Mouse (Mus musculus) gastrocnemius, postnatal 25 days (tissue): ENCODE results near the gene Fbxo8. TPM values are rescaled to one million over a fixed set of nuclear protein-coding genes. Genes with fewer than 3 reads are reported as not detected.

Experiments
- DNase-seq: peaks from one replicate; pipeline ENCODE4 v3.0.0; 2022
- microRNA-seq, 2 experiments: library from miRNA; unstranded; fragments of <30 nt; microRNA quantifications; one replicate each; pipeline ENCODE4 v1.2.0; 2021; ENCODE audit warnings: borderline replicate concordance in 2 of 2
- total RNA-seq, 2 experiments: library from RNA; stranded (reverse); gene quantifications; 1 replicate in 1 of 2; 2 replicates in 1 of 2; pipeline ENCODE4 v1.2.3; 2021

The Fbxo8 gene
- total RNA-seq, 2 experiments from 2014 or later: 19.9 to 20.1 TPM

DNA sequence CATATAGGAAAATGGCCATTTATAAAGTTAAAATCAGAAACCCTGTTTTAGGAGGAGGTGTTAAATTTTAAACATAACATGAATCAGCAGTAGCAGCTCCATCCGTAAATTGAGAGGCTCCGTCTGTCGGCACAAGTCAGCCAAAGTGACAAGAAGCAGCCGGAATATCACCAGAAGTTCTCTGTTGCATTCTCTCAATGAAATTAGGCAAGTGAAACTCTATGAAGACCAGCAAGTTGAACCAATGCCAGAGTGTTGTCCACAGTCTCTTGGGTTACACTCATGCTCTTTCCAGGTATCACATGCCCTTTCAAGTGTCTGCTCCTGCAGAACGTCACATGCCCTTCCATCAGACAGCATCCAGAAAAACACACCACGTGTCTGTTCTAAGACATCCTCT is 60.8 kb downstream of the Fbxo8 start:
- no peak for DNase-seq

DNA sequence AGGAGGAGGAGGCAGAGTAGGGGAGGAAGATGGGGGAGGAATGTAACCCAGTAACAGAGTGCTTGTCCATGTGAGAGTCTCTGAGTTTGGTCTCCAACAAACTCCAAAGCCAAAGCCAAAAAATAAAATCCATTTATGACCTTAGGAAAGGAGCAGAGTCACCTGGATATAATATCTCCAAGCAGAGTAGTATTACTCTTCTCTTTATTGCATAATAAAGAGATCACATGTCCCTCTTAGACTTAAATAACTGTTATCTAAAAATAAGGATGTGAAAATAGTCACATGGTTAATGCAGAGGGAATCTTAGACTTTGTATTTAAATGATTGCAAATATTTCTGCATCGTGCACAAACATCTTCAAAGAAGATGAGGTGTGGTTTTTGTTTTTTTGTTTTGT is 63.3 kb downstream of the Fbxo8 start:
- no peak for DNase-seq

DNA sequence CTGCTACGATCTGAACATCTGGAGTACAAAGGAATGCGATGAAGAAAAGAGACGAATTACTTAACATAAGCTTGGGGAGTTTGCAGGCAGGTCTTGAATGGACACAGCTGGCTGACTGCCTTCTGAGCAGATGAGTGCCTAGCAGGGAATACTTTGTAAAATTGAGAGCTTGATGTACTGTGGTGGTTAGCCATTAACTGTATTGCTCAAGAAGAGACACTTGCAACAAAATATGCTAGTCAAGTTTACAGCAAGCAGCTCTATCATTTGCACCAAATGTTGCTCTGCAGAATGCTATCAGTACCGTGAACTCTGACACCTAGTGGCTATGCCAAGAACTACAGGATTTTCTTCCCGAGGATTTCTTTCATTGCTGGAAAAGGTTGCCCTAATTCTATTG is 64.1 kb downstream of the Fbxo8 start:
- DNase-seq: no peak

DNA sequence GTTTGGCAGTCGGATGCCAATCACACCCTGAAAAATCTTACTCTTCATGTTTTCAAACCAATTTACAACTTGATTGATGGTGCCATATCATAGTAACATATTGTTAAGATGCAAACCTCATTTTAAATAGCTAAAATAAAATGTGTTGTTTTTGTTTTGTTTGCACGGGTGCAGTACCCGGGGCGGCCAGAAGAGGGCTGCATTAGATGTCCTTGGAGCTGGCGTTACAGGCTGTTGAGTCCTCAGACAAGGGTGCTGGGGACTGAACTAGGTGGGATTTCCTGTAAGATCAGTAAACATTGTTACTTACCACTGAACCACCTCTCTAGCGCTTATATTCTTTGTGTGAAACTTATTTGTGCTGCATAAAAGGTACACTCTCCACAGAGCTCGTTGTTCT is 65.4 kb downstream of the Fbxo8 start:
- no peak for DNase-seq

DNA sequence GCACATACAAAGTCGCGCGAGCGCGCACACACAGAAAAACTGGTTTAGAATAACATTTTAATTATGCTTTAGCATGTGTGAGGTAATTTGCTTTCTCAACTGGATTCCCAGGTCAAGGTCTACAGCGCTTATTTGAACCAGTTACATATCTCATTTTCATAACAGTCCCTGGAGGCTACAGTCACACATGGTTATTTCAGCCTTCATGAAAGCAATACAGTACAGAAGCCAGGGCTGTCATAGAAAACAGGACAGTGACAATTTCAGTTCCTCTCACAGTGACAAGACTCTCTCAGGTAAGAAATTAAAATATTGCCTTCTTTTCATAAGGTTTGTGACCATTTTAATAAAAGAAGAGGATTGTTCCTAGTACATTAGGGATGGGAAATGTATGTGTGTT is 66.4 kb downstream of the Fbxo8 start:
- no peak for DNase-seq

DNA sequence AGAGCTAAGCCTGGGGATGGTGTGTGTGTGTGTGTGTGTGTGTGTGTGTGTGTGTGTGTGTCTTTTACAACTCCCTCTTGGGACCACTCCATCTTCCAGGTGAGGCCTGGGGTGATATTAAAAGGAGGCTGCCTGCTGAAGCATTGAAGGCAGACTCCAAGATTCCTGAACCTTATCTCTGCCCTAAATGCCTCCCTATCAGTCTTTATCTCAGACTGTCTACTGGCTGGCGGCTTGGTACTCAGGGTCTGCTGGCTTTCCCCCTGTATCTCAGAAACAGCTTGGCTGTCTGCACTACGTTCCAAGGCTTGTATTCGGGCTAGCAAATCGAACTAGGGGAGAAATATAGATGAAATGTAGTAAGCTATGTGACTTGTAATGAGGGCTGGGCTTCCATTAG is 68.2 kb downstream of the Fbxo8 start:
- DNase-seq: no peak

DNA sequence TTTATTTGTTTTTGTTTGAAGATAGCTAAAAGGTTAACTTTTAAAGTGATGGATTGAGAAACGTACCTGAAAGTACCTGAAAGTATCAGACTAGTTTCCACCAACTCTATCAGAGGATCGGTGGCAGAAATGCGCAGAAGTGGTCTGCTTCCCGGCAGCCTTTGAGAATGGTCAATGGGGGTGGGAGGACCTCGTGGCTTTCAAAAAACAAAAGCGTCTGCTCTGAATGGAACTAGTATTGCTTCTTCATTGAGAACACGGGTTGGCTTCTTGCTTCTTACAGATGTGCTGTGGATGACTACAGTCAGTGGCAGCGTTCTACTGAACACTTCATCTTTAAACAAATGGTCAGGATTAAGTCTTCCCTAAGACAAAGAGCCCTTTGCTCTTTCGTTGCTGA is 68.7 kb downstream of the Fbxo8 start:
- DNase-seq: no peak

DNA sequence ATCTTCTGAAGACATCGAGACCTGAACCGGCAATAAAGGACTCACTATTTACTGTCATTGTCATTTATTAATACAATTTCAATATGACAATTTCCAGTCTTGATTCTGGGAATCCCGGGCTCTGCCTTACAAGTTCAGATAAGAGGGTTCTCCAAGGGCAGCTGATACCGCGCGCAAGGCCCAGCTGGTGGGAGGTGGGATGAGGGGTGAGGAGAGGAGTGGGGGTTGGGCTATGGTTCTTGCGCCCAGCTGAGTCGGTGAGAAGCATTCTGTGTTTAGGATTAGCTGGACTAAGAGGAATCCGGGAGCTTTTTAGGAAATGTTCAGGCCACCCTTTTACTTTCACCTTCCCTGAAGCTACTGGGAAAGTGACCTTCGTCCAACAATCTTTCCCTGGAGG is 69.8 kb downstream of the Fbxo8 start:
- no peak for DNase-seq

DNA sequence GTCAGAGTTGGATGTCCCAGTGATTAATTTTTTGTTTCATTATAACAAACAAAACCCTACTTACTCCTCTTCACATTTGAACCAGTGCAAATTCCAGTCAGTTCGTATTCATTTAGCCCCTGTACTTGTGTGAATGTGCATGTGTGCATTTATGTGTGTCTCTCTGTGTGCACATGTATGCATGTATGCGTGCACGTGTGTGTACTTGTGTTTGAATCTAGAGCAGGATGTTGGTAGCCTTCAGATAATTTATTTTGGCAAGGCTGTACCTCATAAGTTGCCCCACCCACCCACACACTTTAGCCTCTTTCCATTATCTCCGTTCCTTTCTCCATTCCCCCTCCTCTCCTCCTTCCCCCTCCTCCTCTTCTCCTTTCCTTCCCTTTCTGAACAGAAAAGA is 70.2 kb downstream of the Fbxo8 start:
- DNase-seq: no peak

DNA sequence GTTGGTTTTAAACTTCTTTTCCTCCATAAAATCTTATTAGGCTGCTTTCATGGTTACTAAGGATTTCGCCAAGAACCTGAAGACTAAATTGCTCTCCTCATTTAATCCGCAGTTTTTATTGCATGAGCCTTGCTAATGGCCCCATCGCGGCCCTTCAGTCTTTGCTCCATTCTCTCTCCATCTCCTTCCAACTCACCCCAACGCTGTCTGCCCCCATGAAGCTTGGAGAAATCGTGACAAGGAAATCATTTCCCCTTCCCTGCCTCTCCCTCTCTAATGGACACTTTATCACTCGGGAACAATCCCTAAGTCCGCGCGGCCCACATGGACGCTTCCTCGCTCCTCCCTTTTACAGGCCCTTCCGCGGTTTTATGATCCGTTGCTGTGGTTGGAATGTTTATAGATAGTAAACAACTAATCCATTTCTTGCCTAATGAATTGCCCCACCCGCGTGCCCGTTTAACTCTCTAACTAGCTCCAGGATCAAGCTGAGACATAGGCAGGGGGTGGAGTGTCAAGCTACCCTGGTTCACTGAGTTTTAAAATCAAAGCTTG is 71.7 kb downstream of the Fbxo8 start:
- DNase-seq: no peak

DNA sequence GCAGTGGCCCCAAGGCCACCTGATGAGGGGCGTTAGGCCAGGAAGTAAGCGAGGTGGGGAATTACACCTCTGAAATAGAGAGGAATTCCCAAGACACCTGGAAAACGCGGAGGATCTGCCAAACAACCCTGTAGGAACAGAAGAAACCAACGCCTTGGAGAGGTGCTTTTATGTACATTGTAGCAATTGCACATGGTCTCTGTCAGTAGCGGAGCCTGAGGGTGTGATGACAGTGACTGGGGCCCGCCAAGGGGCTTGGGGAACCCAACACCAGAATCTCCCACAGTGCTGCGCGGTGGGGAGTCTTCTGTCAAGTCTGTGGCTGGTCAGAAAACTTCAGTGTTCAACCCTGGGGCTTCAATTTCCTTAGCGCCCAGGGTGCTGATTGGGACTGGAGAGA is 72.5 kb downstream of the Fbxo8 start:
- no peak for DNase-seq

DNA sequence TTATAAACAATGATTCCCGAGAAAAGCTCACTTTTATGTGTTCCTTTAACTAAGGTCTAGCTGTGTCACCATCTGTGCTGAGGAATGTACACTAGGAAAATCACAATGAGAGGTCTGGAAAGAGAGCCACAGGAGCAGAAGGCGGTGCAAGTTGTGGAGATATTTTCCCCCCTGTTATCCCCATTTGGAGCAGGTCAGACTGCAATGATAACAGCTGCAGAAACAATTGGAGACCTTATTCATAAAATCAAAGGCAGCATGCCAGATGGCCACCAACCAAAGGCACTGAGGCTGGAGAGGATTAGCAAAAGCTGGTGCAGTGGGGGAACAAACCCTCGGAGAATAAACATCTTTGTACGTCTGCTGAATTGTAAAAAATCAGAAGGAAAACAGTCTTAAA is 78.3 kb downstream of the Fbxo8 start:
- DNase-seq: peak; percentile 32

DNA sequence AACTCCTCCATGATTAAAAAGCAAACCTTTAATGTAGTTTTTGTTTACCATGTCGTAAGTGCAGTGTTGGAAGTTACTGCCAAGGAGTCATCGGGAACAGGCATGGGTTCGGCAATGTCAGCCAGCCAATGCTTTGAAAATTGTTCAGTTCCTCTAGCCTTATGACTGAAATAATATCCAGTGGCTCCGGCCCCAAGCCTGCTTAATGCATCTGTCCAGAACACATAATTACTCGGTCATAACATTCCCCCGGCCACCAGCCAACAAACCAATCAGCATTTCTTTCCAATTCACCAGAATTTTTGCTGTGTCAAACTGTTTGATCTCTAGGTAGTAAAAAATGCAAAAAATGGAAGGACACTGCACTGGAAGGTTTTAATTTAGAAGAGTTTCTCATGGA is 88.4 kb downstream of the Fbxo8 start:
- peak; percentile 18 for DNase-seq

Small RNAs within 50 kb of the gene (microRNA-seq; reads per million reads assigned to microRNA genes)
- 0 reads per million in 2 experiments for gene Gm25992

Other genes with a start within 250 kb of the Fbxo8 start
- gene Cep44, start within 50 bp of the Fbxo8 start, total RNA-seq: 1 to 10 TPM; 7.2 to 8.2 TPM